Mouse (Mus musculus): Measurements from ENCODE around the gene Cyp2d40. TPM values are rescaled to one million over a fixed set of nuclear protein-coding genes. Genes with fewer than 3 reads are reported as not detected.

Gene Cyp2d40
- polyA plus RNA-seq (2015; fragmentation: Nextera tagmentation; extraction: Ambion mirVana): not detected in 2 replicates

DNA sequence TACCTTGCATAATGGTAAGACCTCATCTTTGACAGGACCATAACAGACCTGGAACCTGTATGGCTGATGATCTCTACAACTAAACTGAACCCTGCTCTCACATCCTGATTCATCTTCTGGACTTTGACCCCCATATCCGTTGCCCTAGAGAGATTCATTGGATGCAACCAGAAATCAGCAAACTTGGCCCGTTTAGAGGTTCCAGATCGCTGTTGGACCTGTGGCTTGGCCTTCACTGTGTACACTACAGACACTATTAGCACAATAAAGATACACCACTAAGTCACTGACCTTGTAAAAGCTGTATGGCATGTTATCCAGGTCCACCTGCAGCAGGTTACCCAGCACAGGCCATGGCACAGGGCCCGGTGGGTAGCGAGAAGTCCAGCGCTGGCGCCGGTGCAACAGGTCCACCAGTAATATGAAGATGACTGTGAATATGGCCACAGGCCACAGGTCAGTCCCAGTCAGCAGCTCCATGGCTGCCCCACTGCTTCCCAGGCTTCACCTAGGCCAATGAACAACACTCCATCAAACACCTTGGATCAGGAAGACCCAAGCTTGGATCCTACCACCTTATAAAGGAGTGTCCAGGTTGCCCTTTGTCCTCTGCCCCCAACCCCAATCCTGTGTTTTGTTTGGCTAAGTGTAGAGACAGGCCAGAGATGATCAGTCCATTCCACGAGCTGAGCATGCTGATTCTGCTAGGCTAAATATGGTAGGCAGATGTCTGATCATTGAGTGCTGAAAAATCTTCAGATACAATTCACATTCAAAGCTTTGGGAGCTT lies at the start of gene Cyp2d40:
Cyp2d40 (minus strand) TSS at position 553 of the 790 bp plus-strand sequence.

DNA sequence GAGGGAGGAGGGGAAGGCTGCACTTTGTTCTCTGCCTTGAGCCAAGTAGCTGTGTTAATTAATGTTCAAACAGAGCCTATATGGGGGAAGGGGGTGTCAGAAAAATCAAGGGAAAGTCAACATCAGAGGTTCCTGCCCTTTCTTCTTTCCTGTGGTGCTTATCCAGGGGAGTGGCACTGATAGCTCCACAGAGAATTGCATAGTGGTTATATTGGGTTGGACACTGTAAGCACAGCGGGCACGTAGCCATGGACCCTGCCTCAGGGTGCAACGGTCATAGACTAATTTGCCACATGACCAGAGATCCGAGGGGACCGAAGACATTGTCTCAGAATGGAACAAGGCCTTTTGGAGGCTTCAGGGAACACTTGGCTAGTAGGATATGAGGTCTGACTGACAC lies 30.3 kb upstream of the Cyp2d40 start, which contains the start of gene Cyp2d26:
Cyp2d26 (minus strand) TSS at position 18 of the 400 bp plus-strand sequence.

Small RNAs within 50 kb of the gene (microRNA-seq; reads per million reads assigned to microRNA genes)
- 0 reads per million in 2 experiments for gene Gm27618

Other genes with a start within 250 kb of the Cyp2d40 start
- gene Cyp2d12, start 209.1 kb downstream of the Cyp2d40 start, polyA plus RNA-seq (2015; fragmentation: Nextera tagmentation; extraction: Ambion mirVana): not detected in 2 replicates
- gene Cyp2d34, start 143.2 kb downstream of the Cyp2d40 start, polyA plus RNA-seq (2015; fragmentation: Nextera tagmentation; extraction: Ambion mirVana): not detected in 2 replicates
- 0.17 and 0.36 TPM in 2 replicates for gene Cyp2d26, start 30.1 kb upstream of the Cyp2d40 start, polyA plus RNA-seq (2015; fragmentation: Nextera tagmentation; extraction: Ambion mirVana)
- gene Tcf20, start 223.7 kb upstream of the Cyp2d40 start, polyA plus RNA-seq (2015; fragmentation: Nextera tagmentation; extraction: Ambion mirVana): 2.3 and 2.7 TPM in 2 replicates

Measured in skeletal muscle tissue, postnatal 0 days (tissue).